Mouse (Mus musculus): ENCODE measurements at regions not wholly inside any gene's neighbourhood (a gene's known extent, or its start where the extent isn't known, plus 50 kb on each side); places are given as distances from the start of the nearest gene placed in this dataset.
"Not testable (repeated sequence)": the region's sequence is repeated elsewhere in the genome, so short reads cannot be mapped to it uniquely, and the experiment has no call there.

DNA sequence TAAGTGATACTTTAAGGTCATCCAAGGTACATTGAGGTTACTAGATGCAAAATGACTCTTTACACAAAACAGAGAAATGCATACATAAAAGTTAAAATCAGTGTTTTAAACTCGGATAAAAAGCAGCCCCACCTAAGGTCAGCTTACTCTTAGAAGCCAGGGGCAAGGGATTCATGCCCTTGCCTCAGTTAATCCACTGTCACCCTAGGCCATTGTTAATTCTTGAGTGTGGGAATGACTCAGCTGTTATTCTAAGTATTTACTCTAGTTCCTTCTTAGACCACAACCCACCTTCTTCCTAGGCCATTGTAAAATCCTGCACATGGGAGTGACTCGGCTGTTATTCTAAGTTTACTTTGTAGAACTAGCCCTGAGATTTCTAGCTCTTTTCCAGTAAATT, 64.1 kb upstream of the Ces1h start:
- WGBS, result 41% methylated on average over 2 of the region's 2 CpGs
- not testable (repeated sequence) for H3K4me3 ChIP-seq (ENCODE audit: low read depth, low read length); H3K27me3 ChIP-seq (ENCODE audit: control insufficient read depth, insufficient read depth, low read length); H3K27ac ChIP-seq (replicated peaks); H3K9ac ChIP-seq (ENCODE audit: low read length); DNase-seq (ENCODE audit: low spot score); H3K36me3 ChIP-seq (ENCODE audit: control insufficient read depth, insufficient read depth, low read length); ATAC-seq (ENCODE audit: low FRiP score, low TSS enrichment); H3K4me1 ChIP-seq (replicated peaks; ENCODE audit: control insufficient read depth, insufficient read depth); H3K9me3 ChIP-seq (ENCODE audit: control insufficient read depth, low read length); H3K4me2 ChIP-seq (replicated peaks; ENCODE audit: low read depth)

DNA sequence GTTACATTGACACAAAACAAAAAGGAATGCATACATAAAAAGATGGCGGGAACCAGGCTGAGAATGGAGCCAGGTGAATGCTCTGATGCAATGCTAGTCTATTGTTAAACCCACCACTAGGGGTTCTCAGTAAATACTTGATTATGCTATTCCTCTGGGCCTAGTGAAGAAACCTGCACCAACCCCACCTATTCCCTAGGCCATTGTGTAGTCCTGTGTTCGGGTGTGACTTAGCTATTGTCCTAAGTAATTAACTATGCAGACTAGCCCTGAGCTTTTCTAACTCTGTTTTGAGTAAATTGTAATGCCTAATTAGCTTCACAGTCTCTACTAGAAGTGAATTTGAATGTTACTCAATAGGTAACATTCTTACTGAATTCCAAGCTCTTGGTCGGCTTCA, 62.4 kb upstream of the Ces1h start:
- Histone ChIP-seq H3K4me1 (replicated peaks; ENCODE audit: control insufficient read depth, insufficient read depth) (no peaks in the 10 kb centered on the region), H3K4me2 (replicated peaks; ENCODE audit: low read depth) (no peak overlapping the region), H3K9me3 (ENCODE audit: control insufficient read depth, low read length) (no peaks in the 10 kb centered on the region), H3K36me3 (ENCODE audit: control insufficient read depth, insufficient read depth, low read length) (no peaks in the 10 kb centered on the region), H3K27me3 (ENCODE audit: control insufficient read depth, insufficient read depth, low read length) (no peaks in the 10 kb centered on the region), H3K9ac (ENCODE audit: low read length) (no peak overlapping the region), H3K27ac (replicated peaks) (no peak overlapping the region), H3K4me3 (ENCODE audit: low read depth, low read length) (no peak overlapping the region)
- no peak for TF ChIP-seq CTCF (IDR thresholded peaks at IDR 0.05; ENCODE audit: low read depth)
- no peak for TF ChIP-seq EP300 (optimal IDR thresholded peaks at IDR 0.05)
- WGBS, result 93% methylated on average over 3 of the region's 3 CpGs
- ATAC-seq (ENCODE audit: low FRiP score, low TSS enrichment), result no peak
- DNase-seq (ENCODE audit: low spot score), result no peak

DNA sequence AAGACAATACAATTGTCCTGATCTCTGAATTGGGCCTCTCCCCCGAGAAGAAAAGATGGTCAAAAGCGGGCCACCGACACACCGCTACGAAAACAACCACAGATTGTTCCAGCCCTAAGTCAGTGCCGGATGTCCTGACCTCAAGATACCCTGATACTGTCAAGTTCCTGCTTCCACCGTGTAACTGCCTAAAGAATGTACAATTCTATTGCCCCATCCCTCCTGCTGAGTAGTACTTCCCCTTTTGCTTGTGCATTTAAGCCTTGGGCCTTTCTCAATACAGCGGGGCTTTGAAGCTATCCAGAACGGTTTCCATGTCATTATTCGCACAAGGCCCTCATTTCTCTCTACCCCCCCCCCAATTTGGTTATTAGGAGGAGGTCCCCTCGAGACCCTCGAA, 57.1 kb upstream of the Ces1h start:
- H3K36me3 ChIP-seq (ENCODE audit: control insufficient read depth, insufficient read depth, low read length); ATAC-seq (ENCODE audit: low FRiP score, low TSS enrichment); H3K4me1 ChIP-seq (replicated peaks; ENCODE audit: control insufficient read depth, insufficient read depth); H3K27ac ChIP-seq (replicated peaks); DNase-seq (ENCODE audit: low spot score); H3K9ac ChIP-seq (ENCODE audit: low read length); H3K27me3 ChIP-seq (ENCODE audit: control insufficient read depth, insufficient read depth, low read length); H3K4me2 ChIP-seq (replicated peaks; ENCODE audit: low read depth); H3K4me3 ChIP-seq (ENCODE audit: low read depth, low read length); H3K9me3 ChIP-seq (ENCODE audit: control insufficient read depth, low read length): not testable (repeated sequence)
- WGBS, result 76% methylated on average over 12 of the region's 12 CpGs

DNA sequence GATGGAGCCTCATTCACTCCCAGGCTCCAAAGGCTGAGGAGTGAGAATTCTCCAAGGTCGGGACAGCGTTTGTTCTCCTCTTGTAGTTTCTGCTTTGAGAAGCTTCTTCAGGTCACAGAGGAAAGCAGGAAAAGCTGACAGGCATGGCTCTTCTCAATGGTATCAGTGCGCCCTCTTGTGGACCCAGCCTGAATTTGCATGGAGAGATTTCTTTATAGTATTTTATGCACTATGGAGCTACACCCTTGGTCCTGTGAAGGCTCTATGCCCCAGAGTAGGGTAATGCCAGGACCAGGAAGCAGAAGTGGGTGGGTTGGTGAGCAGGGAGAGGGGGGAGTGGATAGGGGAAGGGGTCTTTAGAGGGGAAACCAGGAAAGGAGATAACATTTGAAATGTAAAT, 51.1 kb upstream of the Ces1h start:
- TF ChIP-seq EP300 (optimal IDR thresholded peaks at IDR 0.05) (no peak), CTCF (IDR thresholded peaks at IDR 0.05; ENCODE audit: low read depth) (peak; percentile 92)
- H3K27ac ChIP-seq (replicated peaks), result no peak overlapping the region
- H3K9ac ChIP-seq (ENCODE audit: low read length), result no peak overlapping the region
- H3K36me3 ChIP-seq (ENCODE audit: control insufficient read depth, insufficient read depth, low read length), result no peaks in the 10 kb centered on the region
- H3K4me3 ChIP-seq (ENCODE audit: low read depth, low read length), result no peak overlapping the region
- no peaks in the 10 kb centered on the region for H3K27me3 ChIP-seq (ENCODE audit: control insufficient read depth, insufficient read depth, low read length)
- no peaks in the 10 kb centered on the region for H3K4me1 ChIP-seq (replicated peaks; ENCODE audit: control insufficient read depth, insufficient read depth)
- no peak overlapping the region for H3K4me2 ChIP-seq (replicated peaks; ENCODE audit: low read depth)
- no peak for ATAC-seq (ENCODE audit: low FRiP score, low TSS enrichment)
- DNase-seq (ENCODE audit: low spot score), result peak; percentile 76
- WGBS, result 3% methylated on average over 3 of the region's 3 CpGs
- H3K9me3 ChIP-seq (ENCODE audit: control insufficient read depth, low read length), result no peaks in the 10 kb centered on the region
